Mouse (Mus musculus): ENCODE measurements around the gene Gabarapl1. TPM values are rescaled to one million over a fixed set of nuclear protein-coding genes. Genes with fewer than 3 reads are reported as not detected.

Gabarapl1 gene
- polyA plus RNA-seq, 1 experiment: 53.6 TPM

DNA sequence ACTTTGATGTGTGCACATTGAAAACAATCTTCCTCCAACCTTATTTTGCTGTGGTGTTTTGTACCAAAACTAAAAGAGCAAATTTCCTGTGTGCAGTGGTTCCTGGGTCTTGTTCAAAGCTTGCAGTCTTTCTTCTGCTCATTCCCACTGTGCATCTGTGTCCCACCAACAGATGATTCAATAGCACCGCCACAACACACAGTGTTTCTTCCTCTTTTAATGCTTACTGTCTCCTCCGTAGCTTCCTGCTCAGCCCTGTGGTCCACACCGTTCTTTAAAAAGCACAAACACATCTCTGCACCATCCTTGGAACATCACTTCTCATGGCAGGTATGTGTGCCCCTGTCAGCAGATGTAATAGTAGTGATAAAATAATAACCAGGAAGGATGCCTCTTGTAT is 58.5 kb downstream of the Gabarapl1 start, which contains the start of gene Klrd1:
Klrd1 (plus strand) TSS at position 275 of the 400 bp plus-strand sequence.
- Histone ChIP-seq H3K79me2 (ENCODE audit: control insufficient read depth, insufficient read depth) (no peaks in the 10 kb centered on the region), H3K4me2 (ENCODE audit: low read depth) (no peak within 1 kb of the TSS), H3K36me3 (ENCODE audit: control insufficient read depth, insufficient read depth) (no peaks in the 10 kb centered on the region), H3ac (ENCODE audit: control insufficient read depth, insufficient read length) (no peak within 1 kb of the TSS), H3K27me3 (ENCODE audit: control insufficient read depth, insufficient read depth, insufficient read length) (no peaks in the 10 kb centered on the region), H3K4me3 (no peak within 1 kb of the TSS)
- TF ChIP-seq MYOG (IDR thresholded peaks at IDR 0.05; ENCODE audit: control insufficient read depth in 1 of 3, insufficient read depth in 1 of 3, insufficient read length in 2 of 3, low read depth in 2 of 3) (no peak), TCF12 (IDR thresholded peaks at IDR 0.05; ENCODE audit: insufficient read depth, poor library complexity, severe bottlenecking) (no peak), REST (IDR thresholded peaks at IDR 0.05; ENCODE audit: insufficient read depth, insufficient read length) (no peak), USF1 (IDR thresholded peaks at IDR 0.05; ENCODE audit: low read depth) (no peak)

Other genes starting within 250 kb of the Gabarapl1 start
- not detected for gene 4922502D21Rik, start 201.4 kb upstream of the Gabarapl1 start, polyA plus RNA-seq (2012; fragmentation: generic; extraction: Trizol)
- gene Clec12a, start 190.5 kb upstream of the Gabarapl1 start, polyA plus RNA-seq (2012; fragmentation: generic; extraction: Trizol): not detected
- gene Clec12b, start 147.3 kb upstream of the Gabarapl1 start, polyA plus RNA-seq (2012; fragmentation: generic; extraction: Trizol): not detected
- not detected for gene Clec1b, start 135.9 kb upstream of the Gabarapl1 start, polyA plus RNA-seq (2012; fragmentation: generic; extraction: Trizol)
- not detected for gene Clec9a, start 124.3 kb upstream of the Gabarapl1 start, polyA plus RNA-seq (2012; fragmentation: generic; extraction: Trizol)
- gene Clec1a, start 81.2 kb upstream of the Gabarapl1 start, polyA plus RNA-seq (2012; fragmentation: generic; extraction: Trizol): 0.13 TPM
- 0.11 TPM for gene Olr1, start 26.0 kb upstream of the Gabarapl1 start, polyA plus RNA-seq (2012; fragmentation: generic; extraction: Trizol)
- gene Tmem52b, start 20.6 kb upstream of the Gabarapl1 start, polyA plus RNA-seq (2012; fragmentation: generic; extraction: Trizol): not detected
- gene Klre1, start 44.7 kb downstream of the Gabarapl1 start, polyA plus RNA-seq (2012; fragmentation: generic; extraction: Trizol): not detected
- not detected for gene Klrd1, start 58.6 kb downstream of the Gabarapl1 start, polyA plus RNA-seq (2012; fragmentation: generic; extraction: Trizol)
- gene Klrk1, start 90.7 kb downstream of the Gabarapl1 start, polyA plus RNA-seq (2012; fragmentation: generic; extraction: Trizol): not detected
- gene Klrc3, start 110.2 kb downstream of the Gabarapl1 start, polyA plus RNA-seq (2012; fragmentation: generic; extraction: Trizol): not detected
- gene Klrc2, start 127.5 kb downstream of the Gabarapl1 start, polyA plus RNA-seq (2012; fragmentation: generic; extraction: Trizol): not detected
- not detected for gene Klrc1, start 145.8 kb downstream of the Gabarapl1 start, polyA plus RNA-seq (2012; fragmentation: generic; extraction: Trizol)
- gene Klri1, start 184.0 kb downstream of the Gabarapl1 start, polyA plus RNA-seq (2012; fragmentation: generic; extraction: Trizol): not detected
- gene Klri2, start 207.3 kb downstream of the Gabarapl1 start, polyA plus RNA-seq (2012; fragmentation: generic; extraction: Trizol): not detected

Data from myocyte (in vitro differentiated cells).